Mouse (Mus musculus) embryonic facial prominence, embryonic 10.5 days (tissue): ENCODE data around the gene Prpf19. TPM values are rescaled to one million over a fixed set of nuclear protein-coding genes. Genes with fewer than 3 reads are reported as not detected.

Experiments used
- DNase-seq: peaks from one replicate; pipeline ENCODE4 v3.0.0-alpha.2; 2017; ENCODE audit warnings: low spot score
- H3K27ac ChIP-seq: fragments of 300-500 bp; sonication (generic); replicated peaks from 2 replicates; pipeline ENCODE4 v1.5.1; 2016; ENCODE audit warnings: mild to moderate bottlenecking
- H3K27me3 ChIP-seq: fragments of 300-500 bp; sonication (generic); replicated peaks from 2 replicates; pipeline ENCODE4 v1.6.1; 2016; ENCODE audit warnings: low read depth, mild to moderate bottlenecking; ENCODE audit not compliant: poor library complexity, severe bottlenecking
- H3K36me3 ChIP-seq: fragments of 300-500 bp; sonication (generic); replicated peaks from 2 replicates; pipeline ENCODE4 v1.6.1; 2016; ENCODE audit warnings: mild to moderate bottlenecking, moderate library complexity
- H3K4me1 ChIP-seq: fragments of 300-500 bp; sonication (generic); 2 replicates; pipeline ENCODE4 v1.6.1; 2016
- H3K4me3 ChIP-seq: fragments of 300-500 bp; sonication (generic); 2 replicates; pipeline ENCODE4 v1.5.1; 2016; ENCODE audit warnings: mild to moderate bottlenecking, moderate library complexity
- H3K9me3 ChIP-seq: fragments of 300-500 bp; sonication (generic); 2 replicates; pipeline ENCODE4 v1.6.1; 2016; ENCODE audit warnings: mild to moderate bottlenecking
- WGBS: fragments of 180-500 bp; shearing (Covaris S2); methylation state at CpG from one replicate; pipeline ENCODE4 v1.1.7; 2016; 5-methylcytosine and 5-hydroxymethylcytosine counted together
- polyA plus RNA-seq: library from polyadenylated mRNA; unstranded; fragments of >200 nt; fragmentation: Nextera tagmentation; extraction: Ambion mirVana; gene quantifications from 2 replicates; pipeline ENCODE4 v1.2.1, GENCODE M21; 2016

Gene Prpf19
- polyA plus RNA-seq, 1 experiment from 2014 or later, result 38.9 TPM

DNA sequence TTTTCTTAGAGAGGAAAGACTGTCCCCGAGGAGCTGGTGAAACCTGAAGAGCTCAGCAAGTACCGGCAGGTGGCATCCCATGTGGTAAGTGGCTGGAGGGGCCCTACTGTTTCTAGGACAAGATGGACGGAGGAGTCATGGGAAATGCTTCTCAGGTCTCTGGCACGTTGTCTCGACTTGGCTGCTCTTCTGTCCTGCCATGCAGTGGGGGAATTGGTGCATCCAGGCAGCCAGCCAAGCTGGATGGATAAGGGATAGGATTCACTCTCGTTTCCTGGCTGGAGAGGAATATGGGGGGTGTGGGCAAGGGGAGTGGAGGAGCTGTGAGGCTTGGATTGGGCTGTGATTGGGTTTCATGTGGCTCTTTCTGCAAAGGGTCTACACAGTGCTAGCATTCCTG, 5.3 kb downstream of the Prpf19 start:
- peaks cover 17% of the 10 kb centered on the region for H3K4me1 ChIP-seq
- WGBS, result 89% methylated on average over 6 of the region's 6 CpGs
- H3K9me3 ChIP-seq, result no peaks in the 10 kb centered on the region
- H3K27me3 ChIP-seq, result no peaks in the 10 kb centered on the region
- DNase-seq, result no peak
- H3K27ac ChIP-seq, result no peak overlapping the region
- H3K4me3 ChIP-seq, result no peak overlapping the region
- peaks cover 84% of the 10 kb centered on the region for H3K36me3 ChIP-seq

DNA sequence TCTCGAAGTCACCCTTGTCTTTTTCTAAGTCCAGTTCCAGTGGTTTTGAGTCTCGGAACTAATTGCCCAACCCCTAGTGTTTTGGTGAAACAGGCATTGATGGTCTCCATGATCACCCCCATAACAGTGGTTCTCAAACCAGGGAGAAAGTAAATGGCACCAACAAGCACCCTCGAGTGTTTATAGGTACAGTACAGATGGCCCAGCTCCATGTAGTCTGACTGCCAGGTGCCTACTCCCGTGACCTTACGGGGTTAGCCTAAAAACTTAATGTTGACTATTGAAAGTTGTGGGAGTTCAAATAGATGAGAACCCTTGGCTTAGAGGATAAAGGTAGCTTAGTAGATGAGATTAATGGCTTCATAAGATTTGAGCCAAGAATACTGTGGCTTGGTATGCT, 6.0 kb downstream of the Prpf19 start:
- WGBS, result 94% methylated on average over 5 of the region's 5 CpGs
- Histone ChIP-seq H3K36me3 (peaks cover 91% of the 10 kb centered on the region), H3K4me1 (peaks cover 15% of the 10 kb centered on the region), H3K27ac (no peak overlapping the region), H3K27me3 (no peaks in the 10 kb centered on the region), H3K9me3 (no peaks in the 10 kb centered on the region), H3K4me3 (no peak overlapping the region)
- no peak for DNase-seq

GRCm38 (mm10) chr19:10904512-10904911, 9.5 kb downstream of the Prpf19 start:
- Histone ChIP-seq H3K27ac (no peak overlapping the region), H3K4me3 (no peak overlapping the region), H3K9me3 (no peaks in the 10 kb centered on the region), H3K36me3 (peaks cover 98% of the 10 kb centered on the region), H3K4me1 (no peaks in the 10 kb centered on the region; the same call in 1 of the 2 replicates), H3K27me3 (no peaks in the 10 kb centered on the region)
- DNase-seq, result no peak
- WGBS, result 93% methylated on average over 5 of the region's 5 CpGs

DNA sequence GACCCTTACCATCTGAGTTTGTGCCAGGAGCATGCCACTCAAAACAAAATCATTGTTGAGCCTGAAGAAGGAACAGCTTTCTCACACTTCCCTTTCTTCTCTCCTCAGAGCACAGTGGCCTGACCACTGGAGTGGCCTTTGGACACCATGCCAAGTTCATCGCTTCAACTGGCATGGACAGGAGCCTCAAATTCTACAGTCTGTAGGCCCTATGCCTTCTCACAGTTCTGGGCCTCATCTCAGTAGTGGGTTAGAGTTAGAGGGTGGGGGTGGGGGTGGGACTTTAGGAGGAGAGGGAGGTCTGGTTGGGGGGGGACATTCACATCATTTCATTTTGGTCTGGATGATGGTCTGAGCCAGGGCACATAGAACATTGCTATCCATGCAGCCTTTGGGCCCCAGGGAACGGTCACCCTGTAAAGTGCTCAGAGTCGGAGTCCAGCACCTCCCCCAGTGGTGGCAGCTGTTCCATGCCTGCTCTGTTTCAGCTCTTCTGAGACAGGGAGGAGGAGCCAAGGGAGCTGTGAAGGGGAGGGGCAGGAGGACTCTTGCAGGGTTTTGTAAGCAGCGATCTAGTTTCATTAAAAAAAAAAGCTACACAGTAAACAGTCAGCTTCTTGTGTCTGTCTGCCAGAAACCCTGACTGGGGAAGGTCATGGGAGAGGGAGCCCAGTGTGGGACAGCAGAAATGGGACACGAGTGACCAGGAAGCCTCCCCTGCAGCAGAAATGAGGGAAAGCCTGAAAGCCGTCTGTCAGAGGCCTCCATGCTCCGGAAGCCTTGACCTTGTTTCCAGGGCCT, 10.1 kb downstream of the Prpf19 start:
- Histone ChIP-seq H3K36me3 (peaks cover 93% of the 10 kb centered on the region), H3K9me3 (no peaks in the 10 kb centered on the region), H3K4me3 (no peak overlapping the region), H3K4me1 (no peaks in the 10 kb centered on the region; the same call in 1 of the 2 replicates), H3K27ac (no peak overlapping the region), H3K27me3 (no peaks in the 10 kb centered on the region)
- 73% methylated on average over 7 of the region's 7 CpGs for WGBS
- peak; percentile 29 for DNase-seq

DNA sequence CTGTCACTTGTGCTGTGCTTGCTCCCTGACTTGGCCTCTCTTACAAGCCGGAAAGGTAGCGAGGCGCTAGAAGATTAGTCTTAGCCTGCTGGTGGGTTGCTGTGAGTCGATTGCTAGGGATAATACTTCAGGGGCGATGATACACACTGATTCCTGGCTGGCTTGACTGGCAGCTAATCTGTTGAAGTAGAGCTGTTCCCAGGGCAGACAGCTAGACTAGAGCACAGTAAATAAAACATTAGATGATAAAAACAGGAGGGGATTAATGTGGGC, 10.6 kb downstream of the Prpf19 start:
- Histone ChIP-seq H3K36me3 (peaks cover 87% of the 10 kb centered on the region), H3K4me1 (no peaks in the 10 kb centered on the region; the same call in 1 of the 2 replicates), H3K27me3 (no peaks in the 10 kb centered on the region), H3K27ac (no peak overlapping the region), H3K4me3 (no peak overlapping the region), H3K9me3 (no peaks in the 10 kb centered on the region)
- DNase-seq, result no peak
- 92% methylated on average over 5 of the region's 5 CpGs for WGBS

GRCm38 (mm10) chr19:10907891-10908290, 12.9 kb downstream of the Prpf19 start:
- Histone ChIP-seq H3K9me3 (no peaks in the 10 kb centered on the region), H3K27ac (no peak overlapping the region), H3K4me3 (no peak overlapping the region), H3K27me3 (no peaks in the 10 kb centered on the region), H3K4me1 (no peaks in the 10 kb centered on the region; the same call in 1 of the 2 replicates), H3K36me3 (peaks cover 65% of the 10 kb centered on the region)
- 60% methylated on average over 3 of the region's 3 CpGs for WGBS
- DNase-seq, result peak; percentile 44

- Histone ChIP-seq H3K27ac (no peak overlapping the region), H3K4me3 (no peak overlapping the region), H3K27me3 (no peaks in the 10 kb centered on the region), H3K9me3 (no peaks in the 10 kb centered on the region), H3K4me1 (no peaks in the 10 kb centered on the region; the same call in 1 of the 2 replicates), H3K36me3 (peaks cover 52% of the 10 kb centered on the region)
- no peak for DNase-seq
- WGBS, result 86% methylated on average over 6 of the region's 6 CpGs
Observed at GRCm38 (mm10) chr19:10909087-10909721, 14.2 kb downstream of the Prpf19 start.

DNA sequence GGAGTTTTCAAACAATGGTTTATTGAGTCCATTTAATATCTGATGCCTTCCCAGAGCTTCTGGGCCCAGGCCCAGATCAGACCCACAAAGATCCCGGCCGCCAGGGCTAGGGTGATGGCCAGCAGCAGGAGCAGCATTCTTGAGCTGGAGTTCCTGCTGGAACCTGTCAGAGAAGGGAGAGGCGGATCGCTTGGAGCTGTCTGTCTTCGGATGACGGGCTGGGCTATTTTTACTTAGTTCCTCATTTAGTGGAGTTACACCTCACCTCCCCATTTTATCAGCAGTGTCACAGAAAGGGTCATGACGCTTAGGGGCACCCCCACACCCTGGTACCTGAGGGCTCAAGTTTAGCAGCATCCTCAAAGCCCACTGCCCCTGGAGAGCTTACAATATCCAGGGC, 19.3 kb downstream of the Prpf19 start:
- Histone ChIP-seq H3K4me3 (no peak overlapping the region), H3K36me3 (0 out of 2 replicates have a peak, but pooled peaks cover 2% of the 10 kb centered on the region), H3K27ac (no peak overlapping the region), H3K27me3 (no peaks in the 10 kb centered on the region), H3K9me3 (no peaks in the 10 kb centered on the region), H3K4me1 (no peaks in the 10 kb centered on the region)
- 75% methylated on average over 7 of the region's 7 CpGs for WGBS
- DNase-seq, result no peak

DNA sequence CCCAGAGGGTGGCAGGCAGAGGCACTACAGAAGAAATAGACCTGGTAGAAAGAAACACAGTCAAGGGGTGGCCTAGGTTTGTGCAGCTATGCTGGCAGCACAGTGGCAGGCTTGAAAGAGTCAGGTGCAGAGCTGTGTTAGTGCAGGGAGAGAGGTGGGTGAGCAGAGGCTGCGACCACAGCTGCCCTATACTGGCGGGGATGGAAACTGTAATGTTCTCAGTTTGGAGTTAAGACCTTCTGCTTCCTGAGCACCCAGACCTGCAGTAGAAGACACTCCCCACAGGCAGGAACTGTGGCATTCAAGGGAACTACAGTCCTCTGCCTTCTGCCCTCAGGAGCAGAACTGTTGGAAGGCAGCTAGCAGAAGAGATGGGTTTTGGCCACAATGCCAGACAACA, 19.8 kb downstream of the Prpf19 start:
- Histone ChIP-seq H3K4me3 (no peak overlapping the region), H3K36me3 (no peaks in the 10 kb centered on the region), H3K27ac (no peak overlapping the region), H3K4me1 (no peaks in the 10 kb centered on the region), H3K9me3 (no peaks in the 10 kb centered on the region), H3K27me3 (no peaks in the 10 kb centered on the region)
- no peak for DNase-seq
- 79% methylated on average over 2 of the region's 2 CpGs for WGBS

GRCm38 (mm10) chr19:10916506-10916905, 21.5 kb downstream of the Prpf19 start:
- Histone ChIP-seq H3K27me3 (no peaks in the 10 kb centered on the region), H3K4me3 (no peak overlapping the region), H3K9me3 (no peaks in the 10 kb centered on the region), H3K36me3 (no peaks in the 10 kb centered on the region), H3K4me1 (no peaks in the 10 kb centered on the region), H3K27ac (no peak overlapping the region)
- DNase-seq, result no peak
- WGBS, result 68% methylated on average over 5 of the region's 5 CpGs

DNA sequence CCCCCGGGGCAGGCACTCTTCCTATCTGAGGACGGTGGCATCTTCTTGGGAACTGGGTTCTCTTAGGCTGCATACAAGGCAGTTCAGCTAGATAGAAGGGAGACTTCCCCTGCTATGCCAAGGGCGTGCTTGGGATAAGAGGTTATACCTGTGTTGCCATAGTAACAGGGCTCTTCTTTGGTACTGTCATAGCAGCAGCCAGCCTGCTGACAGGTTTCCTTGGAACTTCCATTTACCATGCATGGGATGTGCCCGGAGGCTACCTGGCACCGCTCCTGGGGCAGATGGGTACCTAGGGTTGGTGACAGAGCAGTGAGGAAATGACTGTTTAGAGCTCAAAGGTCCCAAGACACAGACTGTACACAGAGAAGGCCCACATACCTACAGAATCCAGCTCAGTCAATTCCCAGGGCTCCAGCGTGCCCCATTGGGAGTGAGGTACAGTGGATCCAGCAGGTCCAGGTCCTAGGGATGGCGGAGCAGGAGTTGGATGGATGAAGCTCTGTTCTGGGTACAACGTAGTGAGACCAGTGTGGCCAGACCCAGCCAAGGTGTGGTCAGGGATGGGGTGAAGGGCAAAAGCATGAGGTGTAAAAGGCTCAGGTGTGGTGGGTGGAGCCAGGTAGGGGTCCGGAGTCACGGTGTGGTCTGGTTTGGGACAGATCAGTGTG, 23.4 kb downstream of the Prpf19 start:
- no peaks in the 10 kb centered on the region for H3K36me3 ChIP-seq
- H3K27ac ChIP-seq, result no peak overlapping the region
- no peak overlapping the region for H3K4me3 ChIP-seq
- 87% methylated on average over 10 of the region's 10 CpGs for WGBS
- H3K27me3 ChIP-seq, result no peaks in the 10 kb centered on the region
- DNase-seq, result no peak
- no peaks in the 10 kb centered on the region for H3K9me3 ChIP-seq
- H3K4me1 ChIP-seq, result no peaks in the 10 kb centered on the region

DNA sequence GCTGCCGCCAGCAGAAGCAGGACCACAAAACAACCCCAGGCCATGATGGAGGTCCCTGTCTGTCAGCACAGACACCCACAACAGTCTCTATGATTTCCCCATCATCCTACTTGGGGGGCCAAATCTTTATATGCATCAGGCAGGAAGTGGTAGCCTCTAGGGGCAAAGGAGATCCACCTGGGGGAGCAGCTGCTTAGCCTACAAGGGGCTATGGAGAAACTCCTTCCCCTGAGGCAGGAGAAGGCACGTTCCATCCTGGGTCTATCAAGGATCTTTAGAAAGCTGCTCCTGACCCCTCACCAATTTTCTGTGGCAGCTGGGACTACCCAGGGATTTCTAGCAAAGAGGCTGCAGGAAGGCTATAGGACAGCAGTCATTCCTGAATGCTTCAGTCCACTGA, 25.5 kb downstream of the Prpf19 start, which contains the start of gene Zp1:
Zp1 (minus strand) TSS at position 101 of the 400 bp plus-strand sequence.
- no peaks in the 10 kb centered on the region for H3K36me3 ChIP-seq
- H3K4me3 ChIP-seq, result no peak within 1 kb of the TSS
- no peaks in the 10 kb centered on the region for H3K27me3 ChIP-seq
- DNase-seq, result no peak
- no peak within 1 kb of the TSS for H3K27ac ChIP-seq
- peaks cover 6% of the 10 kb centered on the region for H3K4me1 ChIP-seq
- H3K9me3 ChIP-seq, result no peaks in the 10 kb centered on the region
- 51% methylated on average over 2 of the region's 2 CpGs for WGBS

DNA sequence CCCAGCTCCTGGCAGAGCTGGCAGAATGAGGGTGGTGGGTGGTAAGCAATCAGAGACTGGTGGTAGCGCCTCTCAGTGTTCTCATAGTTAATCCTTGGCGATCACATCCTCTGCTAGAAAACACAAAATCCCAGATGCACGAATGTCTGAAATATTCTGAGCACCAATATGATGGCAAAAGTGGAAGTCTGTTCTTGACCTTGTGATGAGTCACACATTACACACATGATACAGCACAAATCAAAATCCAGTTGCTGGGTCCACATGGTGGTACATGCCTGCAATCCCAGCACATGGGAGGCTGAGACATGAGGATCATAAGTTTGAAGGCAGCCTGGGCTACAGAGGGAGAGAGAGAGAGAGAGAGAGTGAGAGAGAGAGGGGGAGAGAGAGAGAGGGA, 26.0 kb downstream of the Prpf19 start:
- Histone ChIP-seq H3K4me3 (no peak overlapping the region), H3K9me3 (no peaks in the 10 kb centered on the region), H3K27ac (no peak overlapping the region), H3K27me3 (no peaks in the 10 kb centered on the region), H3K4me1 (peaks cover 10% of the 10 kb centered on the region), H3K36me3 (no peaks in the 10 kb centered on the region)
- 82% methylated on average over 3 of the region's 3 CpGs for WGBS
- DNase-seq, result no peak
